Mouse (Mus musculus) intestine, embryonic 16.5 days (tissue): ENCODE measurements around the gene Rpa1. TPM values are rescaled to one million over a fixed set of nuclear protein-coding genes. Genes with fewer than 3 reads are reported as not detected.

Experiments
- ATAC-seq: fragments of 200-750 bp; cut with Nextera tagmentation; 2 replicates; pipeline ENCODE4 v1.8.0; 2017; ENCODE audit warnings: moderate TSS enrichment, moderate library complexity
- H3K27ac ChIP-seq: fragments of 300-500 bp; sonication (generic); 2 replicates; pipeline ENCODE4 v1.5.1; 2014; ENCODE audit warnings: mild to moderate bottlenecking, low read length
- H3K27me3 ChIP-seq: fragments of 300-500 bp; sonication (generic); replicated peaks from 2 replicates; pipeline ENCODE4 v1.6.1; 2014; ENCODE audit warnings: low read length, control low read depth, mixed read lengths; ENCODE audit not compliant: control insufficient read depth, insufficient read depth
- H3K36me3 ChIP-seq: fragments of 300-500 bp; sonication (generic); 2 replicates; pipeline ENCODE4 v1.6.1; 2014; ENCODE audit warnings: low read length, control low read depth; ENCODE audit not compliant: control insufficient read depth, insufficient read depth
- H3K4me1 ChIP-seq: fragments of 300-500 bp; sonication (generic); 2 replicates; pipeline ENCODE4 v1.6.1; 2014; ENCODE audit warnings: low read length, control low read depth, mixed read lengths; ENCODE audit not compliant: control insufficient read depth, insufficient read depth
- H3K4me2 ChIP-seq: fragments of 300-500 bp; sonication (generic); 2 replicates; pipeline ENCODE4 v1.6.1; 2014; ENCODE audit warnings: low read depth, low read length, control low read depth
- H3K4me3 ChIP-seq: fragments of 300-500 bp; sonication (generic); 2 replicates; pipeline ENCODE4 v1.5.1; 2014; ENCODE audit warnings: mild to moderate bottlenecking, low read length
- H3K9ac ChIP-seq: fragments of 300-500 bp; sonication (generic); 2 replicates; pipeline ENCODE4 v1.6.1; 2014; ENCODE audit warnings: low read depth, low read length
- H3K9me3 ChIP-seq: fragments of 300-500 bp; sonication (generic); 2 replicates; pipeline ENCODE4 v1.6.1; 2016; ENCODE audit warnings: low read length, control low read depth; ENCODE audit not compliant: control insufficient read depth
- WGBS: fragments of 180-500 bp; shearing (Covaris S2); extraction: QIAGEN DNeasy Blood & Tissue Kit; methylation state at CpG from one replicate; pipeline ENCODE4 v1.1.7; 2014; 5-methylcytosine and 5-hydroxymethylcytosine counted together
- polyA plus RNA-seq: library from polyadenylated mRNA; unstranded; fragments of >200 nt; fragmentation: Nextera tagmentation; extraction: Ambion mirVana; gene quantifications from 2 replicates; pipeline ENCODE4 v1.2.1, GENCODE M21; 2015

Gene Rpa1
- polyA plus RNA-seq, 1 experiment from 2014 or later: 91.9 TPM

DNA sequence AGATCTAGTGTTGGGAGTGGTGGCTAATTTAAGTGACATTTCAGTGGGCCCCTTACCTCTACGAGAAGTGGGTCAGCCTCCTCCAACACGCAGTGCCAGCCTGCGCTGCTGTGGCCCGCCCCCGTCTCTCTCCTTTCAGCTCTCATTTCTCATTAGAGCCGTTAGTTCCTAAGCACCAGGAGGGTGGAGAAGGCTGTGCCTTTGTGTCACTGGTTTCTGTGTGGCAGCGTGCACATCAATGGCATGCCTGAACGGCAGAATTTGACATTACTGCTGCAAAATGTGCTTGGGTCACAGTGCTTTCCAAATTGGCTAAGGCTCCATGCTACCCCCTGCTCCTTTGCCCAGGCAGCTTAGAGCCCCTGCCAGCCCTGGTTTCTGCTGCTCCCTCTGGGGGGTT lies 74.7 kb downstream of the Rpa1 start:
- H3K4me1 ChIP-seq: no peaks in the 10 kb centered on the region
- H3K36me3 ChIP-seq: no peaks in the 10 kb centered on the region
- H3K4me2 ChIP-seq: no peak overlapping the region
- no peaks in the 10 kb centered on the region for H3K27me3 ChIP-seq
- no peak for ATAC-seq
- WGBS: 37% methylated on average over 8 of the region's 8 CpGs
- H3K27ac ChIP-seq: no peak overlapping the region
- no peak overlapping the region for H3K4me3 ChIP-seq
- no peaks in the 10 kb centered on the region for H3K9me3 ChIP-seq
- H3K9ac ChIP-seq: no peak overlapping the region

DNA sequence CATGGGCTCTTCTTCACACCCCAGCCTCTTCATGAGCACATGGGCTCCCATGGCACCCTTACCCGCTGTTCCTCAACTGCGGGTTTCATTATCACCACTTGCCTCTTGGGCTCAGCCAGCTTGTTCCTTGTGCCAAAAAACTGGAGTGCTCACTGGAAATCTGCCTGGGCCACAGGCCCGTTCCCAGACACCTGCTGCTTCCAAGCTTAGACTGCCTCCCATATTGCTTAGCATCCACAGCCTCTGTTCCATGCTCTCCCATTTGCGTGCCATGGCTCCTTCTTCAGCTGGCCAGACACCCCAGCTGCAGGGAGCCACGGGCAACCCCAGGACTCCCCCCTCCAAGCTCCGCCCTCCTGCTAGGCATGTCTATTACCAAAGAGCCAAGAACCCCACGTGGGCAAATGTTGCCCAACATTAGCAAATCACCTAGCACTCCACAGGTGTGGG lies 77.1 kb downstream of the Rpa1 start:
- Histone ChIP-seq H3K27ac (no peak overlapping the region), H3K4me1 (no peaks in the 10 kb centered on the region), H3K9ac (no peak overlapping the region), H3K9me3 (no peaks in the 10 kb centered on the region), H3K4me3 (no peak overlapping the region), H3K27me3 (no peaks in the 10 kb centered on the region), H3K36me3 (no peaks in the 10 kb centered on the region), H3K4me2 (no peak overlapping the region)
- 70% methylated on average over 7 of the region's 7 CpGs for WGBS
- no peak for ATAC-seq

DNA sequence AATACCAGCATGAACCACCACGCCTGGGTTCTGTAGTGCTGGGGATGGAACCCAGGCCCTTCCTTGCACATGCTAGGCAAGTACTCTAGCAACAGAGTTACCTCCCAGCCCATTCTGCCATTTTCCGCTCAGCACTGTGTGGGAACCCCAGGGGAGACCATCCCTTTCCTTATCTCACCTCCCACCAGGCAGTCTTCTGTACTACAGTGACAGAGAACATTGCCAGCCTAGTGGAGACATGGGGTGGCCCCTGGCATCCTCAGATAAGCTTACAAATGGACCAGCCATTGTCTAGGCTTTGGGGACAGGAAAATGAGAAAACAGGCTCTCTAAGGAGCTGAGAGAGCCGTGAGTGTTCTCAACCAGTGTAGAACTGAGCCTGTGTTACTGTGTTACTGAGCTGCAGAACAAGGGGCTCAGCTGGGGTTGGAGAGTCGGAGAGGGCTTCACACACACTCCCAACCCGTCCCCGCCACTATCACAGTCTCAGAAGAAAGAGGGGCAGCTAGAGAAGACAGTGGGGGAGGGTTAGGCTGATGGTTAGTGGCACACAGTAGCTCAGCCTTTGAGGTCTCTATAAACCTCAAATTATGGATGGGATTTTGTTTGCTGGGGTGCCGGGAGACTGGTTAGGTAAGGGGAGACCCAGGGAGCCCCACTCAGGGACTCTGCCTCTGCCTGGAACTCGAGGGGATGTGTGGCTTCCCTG lies 77.7 kb downstream of the Rpa1 start:
- H3K27me3 ChIP-seq: no peaks in the 10 kb centered on the region
- no peak overlapping the region for H3K4me3 ChIP-seq
- no peaks in the 10 kb centered on the region for H3K9me3 ChIP-seq
- no peak overlapping the region for H3K27ac ChIP-seq
- ATAC-seq: no peak
- no peaks in the 10 kb centered on the region for H3K36me3 ChIP-seq
- no peak overlapping the region for H3K9ac ChIP-seq
- WGBS: 77% methylated on average over 8 of the region's 8 CpGs
- H3K4me2 ChIP-seq: no peak overlapping the region
- no peaks in the 10 kb centered on the region for H3K4me1 ChIP-seq

DNA sequence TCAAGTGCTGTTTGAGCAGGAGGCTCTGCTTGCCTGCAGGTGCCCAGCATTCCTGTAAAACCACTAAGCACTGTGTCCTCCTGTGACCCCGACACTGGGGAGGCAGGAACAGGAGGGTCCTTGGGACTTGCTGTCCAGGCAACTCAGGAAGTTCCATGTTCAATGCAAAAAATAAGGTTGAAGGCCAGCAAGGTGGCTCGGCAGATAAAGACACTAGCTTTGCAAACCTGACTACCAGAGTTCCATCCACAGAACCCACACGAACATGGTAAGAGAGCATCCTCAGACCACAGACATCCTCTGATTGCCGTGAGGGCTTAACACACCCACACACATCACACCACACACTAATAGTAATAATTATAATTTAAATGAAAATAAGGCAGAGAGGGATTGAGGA lies 78.9 kb downstream of the Rpa1 start:
- Histone ChIP-seq H3K27ac (no peak overlapping the region), H3K9me3 (no peaks in the 10 kb centered on the region), H3K4me1 (no peaks in the 10 kb centered on the region), H3K9ac (no peak overlapping the region), H3K4me3 (no peak overlapping the region), H3K36me3 (no peaks in the 10 kb centered on the region), H3K27me3 (no peaks in the 10 kb centered on the region), H3K4me2 (no peak overlapping the region)
- whole genome bisulfite sequencing: 80% methylated on average over 4 of the region's 4 CpGs
- ATAC-seq: no peak

DNA sequence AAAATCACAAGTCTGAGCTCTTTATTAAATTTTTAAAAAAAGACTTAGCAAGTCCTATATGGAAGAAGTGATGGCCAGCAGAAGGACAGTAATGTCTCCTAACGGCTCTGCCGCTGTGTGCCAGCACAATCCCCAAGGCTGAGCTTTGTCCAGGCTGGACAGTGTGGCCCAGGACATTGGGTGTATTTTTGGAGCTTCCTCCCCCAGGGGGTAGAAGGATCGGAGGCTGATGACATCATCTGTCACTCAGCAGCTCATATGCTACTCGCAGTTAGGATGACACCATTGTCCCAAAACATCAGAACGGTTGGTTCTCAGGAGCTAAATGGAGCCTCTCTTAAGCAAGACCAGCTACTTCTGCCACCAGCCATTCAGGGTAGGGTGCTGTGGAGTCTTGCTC lies 79.6 kb downstream of the Rpa1 start:
- no peaks in the 10 kb centered on the region for H3K27me3 ChIP-seq
- H3K27ac ChIP-seq: no peak overlapping the region
- no peaks in the 10 kb centered on the region for H3K36me3 ChIP-seq
- ATAC-seq: no peak
- no peak overlapping the region for H3K4me3 ChIP-seq
- H3K9me3 ChIP-seq: no peaks in the 10 kb centered on the region
- 69% methylated on average over 5 of the region's 5 CpGs for WGBS
- H3K9ac ChIP-seq: no peak overlapping the region
- no peak overlapping the region for H3K4me2 ChIP-seq
- H3K4me1 ChIP-seq: no peaks in the 10 kb centered on the region

DNA sequence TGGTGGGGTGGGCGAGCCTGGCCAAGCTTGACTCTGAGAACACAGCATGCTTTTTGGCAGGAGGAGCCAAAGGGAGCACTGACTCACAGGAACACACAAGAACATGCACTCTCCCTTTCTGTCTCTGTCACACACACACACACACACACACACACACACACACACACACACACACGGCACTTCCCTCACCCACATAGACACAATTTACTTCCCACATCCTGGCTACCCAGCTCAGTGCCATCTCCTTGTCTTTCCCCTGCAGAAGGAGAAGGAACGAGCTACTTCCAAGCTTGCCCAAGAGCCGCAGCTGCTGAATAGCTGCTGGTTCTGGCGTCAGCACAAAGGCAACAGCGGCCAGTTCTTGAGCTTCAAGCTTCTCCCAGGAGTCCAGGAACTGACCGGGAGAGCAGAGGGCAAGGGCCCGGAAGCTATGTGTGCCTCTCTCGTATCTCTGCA lies 80.3 kb downstream of the Rpa1 start:
- no peak overlapping the region for H3K4me3 ChIP-seq
- ATAC-seq: no peak
- 58% methylated on average over 9 of the region's 9 CpGs for WGBS
- H3K9ac ChIP-seq: no peak overlapping the region
- H3K36me3 ChIP-seq: no peaks in the 10 kb centered on the region
- H3K27me3 ChIP-seq: no peaks in the 10 kb centered on the region
- H3K4me1 ChIP-seq: peaks cover 1% of the 10 kb centered on the region
- H3K4me2 ChIP-seq: no peak overlapping the region
- H3K9me3 ChIP-seq: no peaks in the 10 kb centered on the region
- H3K27ac ChIP-seq: no peak overlapping the region

DNA sequence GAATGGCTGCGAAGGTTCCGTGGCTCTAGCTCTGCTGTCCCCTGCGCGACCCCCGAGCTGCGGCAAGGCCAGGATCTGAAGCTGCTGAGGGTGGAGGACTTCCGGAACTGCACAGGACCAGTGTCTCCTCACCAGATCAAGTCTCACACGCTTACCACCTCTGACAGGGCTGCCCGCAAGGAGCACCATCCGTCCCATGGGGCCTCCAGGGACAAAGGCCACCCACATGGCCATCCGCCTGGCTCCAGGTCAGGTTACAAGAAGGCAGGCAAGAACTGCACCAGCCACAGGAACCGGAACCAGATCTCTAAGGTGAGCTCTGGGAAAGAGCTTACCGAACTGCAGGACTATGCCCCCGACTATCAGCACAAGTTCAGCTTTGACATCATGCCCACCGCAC lies 82.6 kb downstream of the Rpa1 start:
- no peak overlapping the region for H3K4me3 ChIP-seq
- H3K27me3 ChIP-seq: no peaks in the 10 kb centered on the region
- H3K9me3 ChIP-seq: no peaks in the 10 kb centered on the region
- 73% methylated on average over 15 of the region's 15 CpGs for WGBS
- H3K4me1 ChIP-seq: peaks cover 15% of the 10 kb centered on the region
- H3K9ac ChIP-seq: 0 out of 2 replicates have a peak overlapping the region, but pooled peaks have one; percentile 24
- ATAC-seq: no peak
- H3K4me2 ChIP-seq: no peak overlapping the region
- no peak overlapping the region for H3K27ac ChIP-seq
- no peaks in the 10 kb centered on the region for H3K36me3 ChIP-seq

DNA sequence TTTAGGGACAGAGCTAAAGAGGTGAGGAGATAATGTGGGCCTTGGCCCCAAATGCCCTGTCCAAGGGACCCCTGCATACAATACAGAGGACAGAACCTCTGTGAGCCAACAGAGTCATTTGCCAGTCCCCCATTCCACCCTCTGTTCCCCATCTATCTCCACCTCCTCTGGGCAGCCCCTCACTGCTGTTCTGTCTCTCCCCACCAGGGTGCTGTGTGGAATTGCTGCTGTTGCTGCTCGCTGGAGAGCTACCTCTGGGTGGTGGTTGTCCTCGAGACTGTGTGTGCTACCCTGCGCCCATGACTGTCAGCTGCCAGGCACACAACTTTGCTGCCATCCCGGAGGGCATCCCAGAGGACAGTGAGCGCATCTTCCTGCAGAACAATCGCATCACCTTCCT lies 83.6 kb downstream of the Rpa1 start:
- 91% methylated on average over 6 of the region's 6 CpGs for WGBS
- Histone ChIP-seq H3K27ac (no peak overlapping the region), H3K9me3 (no peaks in the 10 kb centered on the region), H3K4me3 (no peak overlapping the region), H3K4me1 (peaks cover 15% of the 10 kb centered on the region), H3K4me2 (no peak overlapping the region), H3K9ac (no peak overlapping the region), H3K27me3 (no peaks in the 10 kb centered on the region), H3K36me3 (no peaks in the 10 kb centered on the region)
- ATAC-seq: no peak

DNA sequence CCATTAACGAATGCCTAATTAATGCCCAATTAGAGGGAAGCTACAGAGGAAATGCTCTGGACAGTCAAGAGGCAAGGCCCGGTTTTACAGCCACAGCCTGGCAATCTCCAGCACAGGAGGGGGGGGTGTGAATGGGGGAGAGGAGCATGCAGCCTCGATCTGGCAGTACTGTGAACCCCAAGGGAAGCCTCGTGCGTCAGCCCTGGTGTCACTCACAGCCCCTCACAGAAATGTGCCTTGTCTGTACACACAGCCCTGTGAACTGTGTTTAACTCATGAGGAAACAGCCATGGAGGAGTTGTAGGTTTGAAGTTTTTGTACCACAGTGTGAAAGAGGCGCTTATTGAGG lies 84.2 kb downstream of the Rpa1 start:
- Histone ChIP-seq H3K36me3 (no peaks in the 10 kb centered on the region), H3K4me2 (no peak overlapping the region), H3K27me3 (no peaks in the 10 kb centered on the region), H3K4me3 (no peak overlapping the region), H3K4me1 (peaks cover 15% of the 10 kb centered on the region), H3K9me3 (no peaks in the 10 kb centered on the region), H3K9ac (no peak overlapping the region), H3K27ac (no peak overlapping the region)
- whole genome bisulfite sequencing: 59% methylated on average over 6 of the region's 6 CpGs
- ATAC-seq: no peak
